Mouse (Mus musculus): Measurements from ENCODE around the gene Lipk.

Lipk gene

DNA sequence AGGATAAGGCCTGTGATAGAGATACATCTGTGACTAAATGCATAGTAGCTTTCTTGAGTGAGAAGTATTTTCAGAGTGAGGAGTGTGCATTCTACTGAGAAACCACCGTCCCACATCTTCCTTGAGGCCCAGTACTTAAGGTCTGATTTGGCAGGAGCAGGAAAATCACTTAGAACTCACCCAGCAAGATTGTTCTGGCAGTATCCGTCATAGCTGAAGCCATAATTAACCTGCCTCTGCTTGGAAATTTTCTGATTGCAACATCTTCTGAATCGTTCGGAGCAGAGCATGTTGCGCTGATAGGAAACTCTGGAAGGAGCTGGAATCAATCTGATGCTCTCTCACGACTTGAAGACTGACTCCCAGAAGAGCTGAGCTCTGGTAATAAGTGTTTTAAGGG lies at the start of gene Lipk:
Gene Lipk, plus strand, starts transcription at position 289 of the 400 bp plus-strand sequence.
- POLR2A ChIA-PET: no interaction called here
- CTCF ChIA-PET: no interaction called here

DNA sequence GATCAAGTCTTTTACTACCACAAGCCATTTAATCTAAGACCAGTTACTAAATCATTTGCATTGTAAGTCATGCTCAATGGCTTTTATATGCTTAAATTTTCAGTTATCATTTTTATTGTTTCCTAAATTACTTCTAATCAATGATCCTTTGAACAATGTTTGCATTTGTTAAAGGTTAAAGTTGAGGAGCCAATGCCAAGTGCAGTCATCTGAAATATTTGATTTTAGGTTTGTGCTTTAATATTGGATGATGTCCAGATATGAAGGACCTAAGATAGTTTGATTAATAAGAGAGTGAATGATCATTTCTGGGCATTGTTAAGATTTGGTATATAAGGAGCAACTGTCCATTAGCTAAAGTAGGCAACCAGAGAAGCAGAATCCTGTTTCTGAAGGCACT lies 47.2 kb upstream of the Lipk start, which contains the start of gene Lipf:
Gene Lipf, plus strand, starts transcription at position 301 of the 400 bp plus-strand sequence.
- ChIA-PET CTCF (no interaction called here), POLR2A (no interaction called here)

GRCm38 (mm10) chr19:33979007-33979406 lies 29.1 kb upstream of the Lipk start:
- ChIA-PET CTCF (interaction anchor here in 2 of 4 experiments (0.6 kb wide), 2 partner anchors 192 to 600 kb away, joined by 3 to 14 read pairs; no protein-coding TSS in a partner anchor), POLR2A (interaction anchor here in 1 of 4 experiments (0.6 kb wide), 1 partner anchor 35 kb away, joined by 6 read pairs; no protein-coding TSS in a partner anchor)

DNA sequence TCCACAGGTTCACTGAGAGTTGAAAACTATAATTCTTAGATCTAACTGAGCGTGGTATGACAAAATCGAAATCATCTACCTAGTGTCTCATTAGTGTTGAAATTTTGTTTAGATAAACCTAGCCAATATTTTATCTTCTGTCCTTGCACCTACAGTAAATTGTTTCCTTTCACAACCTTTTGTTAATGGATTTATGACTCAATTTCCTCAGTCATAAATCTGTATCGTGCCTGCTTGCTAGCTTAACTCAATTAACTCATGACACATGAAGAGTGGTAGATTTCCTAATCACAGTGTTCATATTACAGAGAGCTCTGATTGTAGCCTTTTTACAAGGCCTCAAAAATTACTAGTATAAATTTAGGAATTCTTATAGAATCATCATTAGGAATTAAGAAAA lies 25.0 kb upstream of the Lipk start:
- ChIA-PET CTCF (no interaction called here), POLR2A (no interaction called here)

GRCm38 (mm10) chr19:34021440-34022172 lies 13.5 kb downstream of the Lipk start:
- POLR2A ChIA-PET: no interaction called here
- CTCF ChIA-PET: interaction anchor here in 1 of 4 experiments (0.6 kb wide), 1 partner anchor 11 kb away, joined by 4 read pairs; no protein-coding TSS in a partner anchor

DNA sequence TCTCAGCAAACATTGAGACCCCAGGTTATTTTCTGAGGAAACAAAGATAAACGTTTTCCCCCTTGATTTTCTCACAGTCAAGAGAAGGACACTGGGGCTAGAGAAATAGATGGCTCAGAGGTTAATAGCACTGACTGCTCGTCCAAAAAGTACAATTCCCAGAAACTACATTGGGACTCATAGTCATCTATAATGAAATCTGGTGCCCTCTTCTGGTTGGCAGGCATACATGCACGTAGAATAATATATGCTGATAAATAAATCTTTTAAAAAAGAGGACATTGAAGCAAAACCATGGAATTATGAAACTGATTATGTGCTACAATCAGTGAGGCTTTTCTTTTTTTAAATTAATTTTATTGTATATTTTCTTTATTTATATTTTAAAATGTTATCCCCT lies 14.7 kb downstream of the Lipk start:
- ChIA-PET CTCF (no interaction called here), POLR2A (no interaction called here)

GRCm38 (mm10) chr19:34039731-34040130 lies 31.6 kb downstream of the Lipk start:
- POLR2A ChIA-PET: no interaction called here
- CTCF ChIA-PET: no interaction called here

GRCm38 (mm10) chr19:34043008-34043407 lies 34.9 kb downstream of the Lipk start:
- ChIA-PET CTCF (no interaction called here), POLR2A (no interaction called here)

- CTCF ChIA-PET: no interaction called here
- POLR2A ChIA-PET: no interaction called here
Measured at GRCm38 (mm10) chr19:34049371-34050039, 41.4 kb downstream of the Lipk start.

GRCm38 (mm10) chr19:34051502-34051901 lies 43.4 kb downstream of the Lipk start:
- ChIA-PET CTCF (no interaction called here), POLR2A (no interaction called here)

GRCm38 (mm10) chr19:34063547-34063946 lies 55.5 kb downstream of the Lipk start:
- POLR2A ChIA-PET: no interaction called here
- CTCF ChIA-PET: no interaction called here

GRCm38 (mm10) chr19:34064059-34064458 lies 56.0 kb downstream of the Lipk start:
- ChIA-PET POLR2A (no interaction called here), CTCF (no interaction called here)

- CTCF ChIA-PET: no interaction called here
- POLR2A ChIA-PET: interaction anchor here in 1 of 4 experiments (1.1 kb wide), 1 partner anchor 9 kb away, joined by 3 read pairs; no protein-coding TSS in a partner anchor
Measured at GRCm38 (mm10) chr19:34066779-34067472, 58.8 kb downstream of the Lipk start, which contains the start of gene Lipn. TSS of gene Lipn (plus strand) at chr19:34067358.

DNA sequence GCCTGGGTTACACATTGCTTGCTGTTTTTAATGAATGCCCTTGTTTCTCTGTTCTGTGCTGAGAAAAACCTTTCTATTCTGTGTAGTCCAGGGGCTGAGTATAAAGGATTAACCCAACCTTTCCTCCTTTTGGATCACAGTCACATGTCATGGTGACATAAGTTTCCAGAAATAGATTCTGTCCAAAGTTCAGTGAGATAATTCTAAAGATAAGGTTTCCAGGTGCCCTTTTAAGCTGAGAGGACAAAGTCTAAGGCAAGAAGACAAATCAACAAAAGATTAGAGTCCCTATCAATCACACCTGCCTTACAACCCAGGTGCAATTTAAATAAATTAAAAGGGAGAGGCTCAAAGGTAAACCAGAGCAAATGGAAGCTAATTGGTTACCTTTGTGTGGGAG lies 66.1 kb downstream of the Lipk start:
- ChIA-PET POLR2A (no interaction called here), CTCF (no interaction called here)

DNA sequence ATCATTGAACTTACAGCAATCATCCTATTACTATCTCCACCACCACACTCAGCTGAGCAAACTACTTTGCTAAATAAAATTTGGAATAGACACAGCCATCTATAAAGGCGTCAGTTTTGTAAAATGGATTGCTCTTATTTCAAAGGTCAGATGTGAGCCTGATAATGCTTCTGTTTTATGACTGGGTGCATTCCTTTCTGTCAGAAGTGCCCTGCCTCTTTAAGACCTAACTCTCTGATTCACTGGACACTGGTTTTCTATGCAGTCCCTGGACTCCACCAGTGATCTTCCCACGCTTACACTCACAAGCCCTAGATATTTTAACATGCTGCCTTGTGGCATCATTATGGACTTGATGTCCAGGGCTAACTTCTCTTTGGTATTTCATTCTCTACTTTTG lies 70.0 kb downstream of the Lipk start:
- POLR2A ChIA-PET: no interaction called here
- CTCF ChIA-PET: no interaction called here

- CTCF ChIA-PET: no interaction called here
- POLR2A ChIA-PET: no interaction called here
Measured at GRCm38 (mm10) chr19:34089011-34089680, 81.1 kb downstream of the Lipk start.

DNA sequence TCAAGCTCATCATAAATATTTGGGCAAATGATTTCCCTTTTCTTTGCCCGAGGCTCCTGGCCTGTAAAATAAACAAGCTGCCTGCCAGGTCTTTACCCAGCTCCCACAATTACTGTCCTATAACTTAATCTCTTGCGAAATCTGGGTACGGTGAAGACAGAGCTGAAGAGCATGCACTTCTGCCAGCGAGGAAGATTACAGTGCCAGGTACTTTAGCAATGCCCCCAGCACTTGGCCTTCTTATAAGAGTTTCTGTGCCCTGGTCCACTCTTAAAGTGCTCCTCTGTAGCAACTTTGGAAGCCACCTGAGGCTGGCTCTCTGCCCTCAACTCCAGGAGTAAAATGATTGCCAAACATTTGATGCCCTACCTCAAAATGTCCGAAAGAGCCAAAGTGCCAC lies 87.3 kb downstream of the Lipk start:
- ChIA-PET CTCF (no interaction called here), POLR2A (no interaction called here)

DNA sequence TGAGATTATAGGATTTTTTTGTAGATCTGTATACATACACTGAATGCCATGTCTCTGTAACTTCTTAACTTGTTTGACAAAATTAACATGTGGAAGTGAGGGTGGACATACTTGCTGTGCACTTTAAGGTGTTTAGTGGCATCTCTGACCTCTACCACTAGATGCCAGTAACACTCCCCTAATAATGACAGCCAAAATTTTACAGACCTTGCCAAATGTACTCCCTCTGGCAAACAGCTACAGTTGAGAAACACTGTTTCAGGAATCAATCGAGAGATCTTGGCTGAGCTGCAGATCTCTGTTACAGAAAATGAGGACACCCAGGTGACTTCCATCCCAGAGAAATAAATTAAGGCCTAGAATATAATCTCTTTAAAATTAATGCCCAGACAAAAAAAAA lies 88.1 kb downstream of the Lipk start:
- ChIA-PET CTCF (no interaction called here), POLR2A (no interaction called here)

Data from embryonic stem cell, embryonic (primary cell).